11 mouse cellular contexts compared by ENCODE assay signal in genomic region chr12:80034963-80035411, GRCm38 (mm10).
DNase-seq lines count a peak whose midpoint lies in the region; ATAC-seq and TF ChIP-seq lines count a peak whose summit lies in the region.
"Had no signal": no experiment of that assay in that cellular context is flagged by ENCODE, and none has a peak within 500 bp of the region (broad histone marks: within the 10 kb centered on the region; RNA-seq: fewer than 3 reads in every experiment).

No protein-coding gene starts in this region.

- H3K4me2 ChIP-seq in intestine, embryonic 14.5 days (ENCODE audit: low read length), result no peak overlapping the region
- peak overlapping the region; percentile 7 for H3K4me2 ChIP-seq in liver, postnatal 0 days (ENCODE audit: low read depth, low read length)

- no peak overlapping the region for H3K4me3 ChIP-seq in intestine, embryonic 14.5 days (ENCODE audit: low read depth, low read length)
- no peak overlapping the region for H3K4me3 ChIP-seq in liver, postnatal 0 days (ENCODE audit: low read depth, low read length)

- H3K4me1 ChIP-seq in intestine, embryonic 14.5 days (replicated peaks; ENCODE audit: control insufficient read depth, insufficient read depth, low read length), result 0 out of 2 replicates have a peak, but pooled peaks cover 3% of the 10 kb centered on the region
- H3K4me1 ChIP-seq in liver, postnatal 0 days (ENCODE audit: insufficient read depth), result peaks cover 20% of the 10 kb centered on the region

- no peaks in the 10 kb centered on the region for H3K27me3 ChIP-seq in intestine, embryonic 14.5 days (replicated peaks; ENCODE audit: control insufficient read depth, insufficient read depth, low read length)
- no peaks in the 10 kb centered on the region for H3K27me3 ChIP-seq in liver, postnatal 0 days (ENCODE audit: insufficient read depth, low read length)

- H3K9ac ChIP-seq in intestine, embryonic 14.5 days (ENCODE audit: low read length), result no peak overlapping the region
- H3K9ac ChIP-seq in liver, postnatal 0 days (replicated peaks), result no peak overlapping the region

- no peaks in the 10 kb centered on the region for H3K36me3 ChIP-seq in intestine, embryonic 14.5 days (ENCODE audit: control insufficient read depth, insufficient read depth, low read length)
- H3K36me3 ChIP-seq in liver, postnatal 0 days (replicated peaks; ENCODE audit: insufficient read depth, low read length), result no peaks in the 10 kb centered on the region

- ATAC-seq in intestine, embryonic 14.5 days (replicated peaks; ENCODE audit: low FRiP score, low TSS enrichment, low read depth), result peak; percentile 66; the same call in 1 of the 2 replicates
- ATAC-seq in liver, postnatal 0 days, result peak; percentile 60
- no peak for ATAC-seq in cerebellum, adult (ENCODE audit: insufficient number of reproducible peaks, low FRiP score, low TSS enrichment)
- ATAC-seq: forebrain, embryonic 16.5 days; hindbrain, embryonic 16.5 days had no signal

- TF ChIP-seq EP300 in liver, postnatal 0 days (IDR thresholded peaks at IDR 0.05; ENCODE audit: low read depth), result no peak

- peak; percentile 23 for DNase-seq in kidney, postnatal 10 days
- no peak for DNase-seq in kidney, postnatal 14 days
- DNase-seq in ZHBTc4 (ENCODE audit: low read depth, low spot score), result peak; percentile 84
- no peak for DNase-seq in intestine, embryonic 14.5 days (ENCODE audit: low spot score)
- DNase-seq in liver, postnatal 0 days, result peak; percentile 55
- no peak for DNase-seq in retina, embryonic 14.5 days (ENCODE audit: low spot score)
- no peak for DNase-seq in gastrocnemius, postnatal 10 days
- DNase-seq: cerebellum, adult 8-10 months had no signal

- TF ChIP-seq CTCF in liver, postnatal 0 days (IDR thresholded peaks at IDR 0.05; ENCODE audit: low read depth), result peak; percentile 23; the same call in 1 of the 2 replicates

- no peak overlapping the region for H3K27ac ChIP-seq in intestine, embryonic 14.5 days (ENCODE audit: low read depth)
- peak overlapping the region; percentile 17; the same call in 1 of the 2 replicates for H3K27ac ChIP-seq in liver, postnatal 0 days (ENCODE audit: low read depth)

- H3K9me3 ChIP-seq in intestine, embryonic 14.5 days (ENCODE audit: control insufficient read depth, low read length), result no peaks in the 10 kb centered on the region
- no peaks in the 10 kb centered on the region for H3K9me3 ChIP-seq in liver, postnatal 0 days (ENCODE audit: low read length)

- 43% methylated on average over 4 of the region's 4 CpGs for WGBS in intestine, embryonic 14.5 days
- WGBS in liver, postnatal 0 days (ENCODE audit: insufficient replicate concordance), result 47% methylated on average over 4 of the region's 4 CpGs

Comparison
In these comparisons a context has a peak if more than half of its experiments do, and no peak if none do; other contexts are left out.
1. DNase-seq: peak in kidney, postnatal 10 days (single experiment), ZHBTc4 (single experiment) and liver, postnatal 0 days (single experiment); none in kidney, postnatal 14 days (single experiment), intestine, embryonic 14.5 days (single experiment), retina, embryonic 14.5 days (single experiment) and gastrocnemius, postnatal 10 days (single experiment).